Mouse (Mus musculus): ENCODE results near the gene Zfp94. TPM values are rescaled to one million over a fixed set of nuclear protein-coding genes. Genes with fewer than 3 reads are reported as not detected.

The Zfp94 gene
- polyA plus RNA-seq, 1 experiment: 6.8 TPM

GRCm38 (mm10) chr7:24294763-24295162 lies 21.7 kb downstream of the Zfp94 start:
- Histone ChIP-seq H3K27me3 (ENCODE audit: control insufficient read depth, insufficient read depth, low read length) (no peaks in the 10 kb centered on the region), H3K4me1 (replicated peaks; ENCODE audit: control insufficient read depth, insufficient read depth, low read length) (peaks cover 4% of the 10 kb centered on the region), H3K27ac (ENCODE audit: control insufficient read depth, insufficient read depth, low read length) (no peak overlapping the region), H3K4me3 (ENCODE audit: control insufficient read depth, insufficient read depth, low read length) (no peak overlapping the region), H3K36me3 (ENCODE audit: control insufficient read depth, insufficient read depth, low read length) (peaks cover 38% of the 10 kb centered on the region)
- no peak for DNase-seq
- TF ChIP-seq CTCF (IDR thresholded peaks at IDR 0.05; ENCODE audit: borderline replicate concordance, control insufficient read depth, extremely low read depth, insufficient read depth, low read length, poor library complexity) (no peak), POLR2A (IDR thresholded peaks at IDR 0.05; ENCODE audit: control insufficient read depth, extremely low read depth, insufficient read depth, low read length, poor library complexity) (no peak)
- WGBS: 97% methylated on average over 4 of the region's 4 CpGs

GRCm38 (mm10) chr7:24293061-24293851 lies 23.2 kb downstream of the Zfp94 start:
- WGBS: 95% methylated on average over 12 of the region's 12 CpGs

GRCm38 (mm10) chr7:24291387-24292090 lies 24.9 kb downstream of the Zfp94 start:
- no peak overlapping the region for H3K4me3 ChIP-seq (ENCODE audit: control insufficient read depth, insufficient read depth, low read length)
- H3K27ac ChIP-seq (ENCODE audit: control insufficient read depth, insufficient read depth, low read length): no peak overlapping the region
- H3K27me3 ChIP-seq (ENCODE audit: control insufficient read depth, insufficient read depth, low read length): no peaks in the 10 kb centered on the region
- 96% methylated on average over 27 of the region's 27 CpGs for WGBS
- no peak for DNase-seq
- peaks cover 38% of the 10 kb centered on the region for H3K36me3 ChIP-seq (ENCODE audit: control insufficient read depth, insufficient read depth, low read length)
- TF ChIP-seq POLR2A (IDR thresholded peaks at IDR 0.05; ENCODE audit: control insufficient read depth, extremely low read depth, insufficient read depth, low read length, poor library complexity) (no peak), CTCF (IDR thresholded peaks at IDR 0.05; ENCODE audit: borderline replicate concordance, control insufficient read depth, extremely low read depth, insufficient read depth, low read length, poor library complexity) (no peak)
- H3K4me1 ChIP-seq (replicated peaks; ENCODE audit: control insufficient read depth, insufficient read depth, low read length): no peaks in the 10 kb centered on the region

More at GRCm38 (mm10) chr7:24293061-24293851, 23.2 kb downstream of the Zfp94 start:
- TF ChIP-seq POLR2A (IDR thresholded peaks at IDR 0.05; ENCODE audit: control insufficient read depth, extremely low read depth, insufficient read depth, low read length, poor library complexity) (no peak), CTCF (IDR thresholded peaks at IDR 0.05; ENCODE audit: borderline replicate concordance, control insufficient read depth, extremely low read depth, insufficient read depth, low read length, poor library complexity) (no peak)
- Histone ChIP-seq H3K27ac (ENCODE audit: control insufficient read depth, insufficient read depth, low read length) (no peak overlapping the region), H3K4me3 (ENCODE audit: control insufficient read depth, insufficient read depth, low read length) (no peak overlapping the region), H3K36me3 (ENCODE audit: control insufficient read depth, insufficient read depth, low read length) (peaks cover 38% of the 10 kb centered on the region), H3K27me3 (ENCODE audit: control insufficient read depth, insufficient read depth, low read length) (no peaks in the 10 kb centered on the region), H3K4me1 (replicated peaks; ENCODE audit: control insufficient read depth, insufficient read depth, low read length) (no peaks in the 10 kb centered on the region; the same call in 1 of the 2 replicates)
- DNase-seq: no peak

- WGBS: 97% methylated on average over 4 of the region's 4 CpGs
- H3K4me1 ChIP-seq (replicated peaks; ENCODE audit: control insufficient read depth, insufficient read depth, low read length): no peaks in the 10 kb centered on the region
- H3K27ac ChIP-seq (ENCODE audit: control insufficient read depth, insufficient read depth, low read length): no peak overlapping the region
- no peak for DNase-seq
- TF ChIP-seq CTCF (IDR thresholded peaks at IDR 0.05; ENCODE audit: borderline replicate concordance, control insufficient read depth, extremely low read depth, insufficient read depth, low read length, poor library complexity): no peak
- no peak overlapping the region for H3K4me3 ChIP-seq (ENCODE audit: control insufficient read depth, insufficient read depth, low read length)
- H3K27me3 ChIP-seq (ENCODE audit: control insufficient read depth, insufficient read depth, low read length): no peaks in the 10 kb centered on the region
- peaks cover 31% of the 10 kb centered on the region for H3K36me3 ChIP-seq (ENCODE audit: control insufficient read depth, insufficient read depth, low read length)
Measured at GRCm38 (mm10) chr7:24290106-24290693, 26.3 kb downstream of the Zfp94 start.

- Histone ChIP-seq H3K27me3 (ENCODE audit: control insufficient read depth, insufficient read depth, low read length) (no peaks in the 10 kb centered on the region), H3K36me3 (ENCODE audit: control insufficient read depth, insufficient read depth, low read length) (peaks cover 25% of the 10 kb centered on the region), H3K4me3 (ENCODE audit: control insufficient read depth, insufficient read depth, low read length) (no peak overlapping the region), H3K27ac (ENCODE audit: control insufficient read depth, insufficient read depth, low read length) (no peak overlapping the region), H3K4me1 (replicated peaks; ENCODE audit: control insufficient read depth, insufficient read depth, low read length) (no peaks in the 10 kb centered on the region)
- TF ChIP-seq POLR2A (IDR thresholded peaks at IDR 0.05; ENCODE audit: control insufficient read depth, extremely low read depth, insufficient read depth, low read length, poor library complexity) (no peak), CTCF (IDR thresholded peaks at IDR 0.05; ENCODE audit: borderline replicate concordance, control insufficient read depth, extremely low read depth, insufficient read depth, low read length, poor library complexity) (no peak)
- 93% methylated on average over 6 of the region's 6 CpGs for WGBS
- no peak for DNase-seq
Measured at GRCm38 (mm10) chr7:24288512-24288911, 28.0 kb downstream of the Zfp94 start.

- Histone ChIP-seq H3K27me3 (ENCODE audit: control insufficient read depth, insufficient read depth, low read length) (no peaks in the 10 kb centered on the region), H3K27ac (ENCODE audit: control insufficient read depth, insufficient read depth, low read length) (no peak overlapping the region), H3K36me3 (ENCODE audit: control insufficient read depth, insufficient read depth, low read length) (peaks cover 19% of the 10 kb centered on the region), H3K4me3 (ENCODE audit: control insufficient read depth, insufficient read depth, low read length) (no peak overlapping the region), H3K4me1 (replicated peaks; ENCODE audit: control insufficient read depth, insufficient read depth, low read length) (no peaks in the 10 kb centered on the region)
- 89% methylated on average over 5 of the region's 5 CpGs for WGBS
- DNase-seq: no peak
- TF ChIP-seq POLR2A (IDR thresholded peaks at IDR 0.05; ENCODE audit: control insufficient read depth, extremely low read depth, insufficient read depth, low read length, poor library complexity) (no peak), CTCF (IDR thresholded peaks at IDR 0.05; ENCODE audit: borderline replicate concordance, control insufficient read depth, extremely low read depth, insufficient read depth, low read length, poor library complexity) (no peak)
Measured at GRCm38 (mm10) chr7:24287670-24288069, 28.8 kb downstream of the Zfp94 start.

Data from thymus, adult 2 months (tissue).